Mouse (Mus musculus): ENCODE data around the gene AC140267.1.

DNA sequence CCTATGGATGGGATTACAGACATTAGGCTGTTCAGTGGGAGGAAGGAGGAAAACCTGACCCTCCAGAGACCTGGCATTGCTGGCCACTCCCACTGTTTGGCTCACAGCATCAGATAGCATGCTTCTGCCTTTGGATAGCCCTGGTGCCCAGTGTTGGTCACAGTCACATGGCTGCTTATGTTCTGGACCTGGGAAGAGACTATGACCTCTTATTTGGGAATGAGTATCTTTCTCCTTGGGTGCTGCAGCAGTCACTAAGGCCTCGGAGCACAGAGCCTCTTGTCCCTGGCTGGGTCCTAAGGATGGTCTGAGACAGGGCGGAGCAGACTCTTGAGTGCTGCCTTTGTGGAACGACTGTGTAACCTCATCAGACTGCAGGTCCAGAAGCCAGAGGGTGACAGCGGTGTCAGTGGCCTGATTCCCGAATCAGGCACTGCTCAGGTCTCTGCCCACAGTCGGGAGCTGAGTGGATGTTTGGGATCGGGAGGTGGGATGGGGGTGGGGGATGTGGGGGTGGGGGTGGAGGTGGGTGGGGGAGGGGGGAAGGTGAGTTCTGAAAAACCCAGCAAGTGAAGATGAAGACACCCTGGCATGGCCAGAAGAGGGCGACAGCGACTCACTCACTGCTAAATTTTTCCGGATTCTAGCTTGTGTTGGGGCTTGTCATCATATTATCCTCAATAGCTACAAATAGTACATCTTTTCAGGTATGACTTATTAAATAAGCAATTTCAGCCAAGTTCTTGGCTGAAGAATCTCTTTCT lies 19.7 kb upstream of the AC140267.1 start:
- TF ChIP-seq TAL1 (IDR thresholded peaks at IDR 0.05; ENCODE audit: low read length) = no peak
- no peak for TF ChIP-seq GATA1 (IDR thresholded peaks at IDR 0.05; ENCODE audit: low read length)

All from erythroblast, embryonic 14.5 days (primary cell).